Mouse (Mus musculus) v-Abl transformed pro-B cells (cell line): ENCODE data around the gene Fanci.

Source experiments
- in situ Hi-C, 2 experiments: fragments of 400-800 bp; cut with MboI; formaldehyde crosslinking; loops; one replicate each; pipeline ENCODE4 v1.15.1; 2025; ENCODE audit not compliant: unreplicated experiment in 2 of 2

The Fanci gene

GRCm38 (mm10) chr7:79486528-79486927 lies 94.8 kb downstream of the Fanci start:
- in situ Hi-C loops = loop anchor here in 1 of 2 experiments (10.0 kb wide), 1 partner anchor 242 kb away; no protein-coding TSS in a partner anchor

GRCm38 (mm10) chr7:79493915-79494314 lies 102.2 kb downstream of the Fanci start:
- in situ Hi-C loops = loop anchor here (5.0 to 10.0 kb wide), 3 partner anchors 98 to 233 kb away; no protein-coding TSS in a partner anchor

GRCm38 (mm10) chr7:79495988-79496815 lies 104.5 kb downstream of the Fanci start:
- in situ Hi-C loops = loop anchor here in 1 of 2 experiments (5.0 to 10.0 kb wide), 2 partner anchors 96 to 229 kb away; no protein-coding TSS in a partner anchor

GRCm38 (mm10) chr7:79496816-79497328 lies 105.1 kb downstream of the Fanci start:
- in situ Hi-C loops = loop anchor here in 1 of 2 experiments (5.0 to 10.0 kb wide), 2 partner anchors 95 to 228 kb away; no protein-coding TSS in a partner anchor

GRCm38 (mm10) chr7:79497701-79498115 lies 106.0 kb downstream of the Fanci start:
- in situ Hi-C loops = loop anchor here in 1 of 2 experiments (5.0 to 10.0 kb wide), 2 partner anchors 95 to 227 kb away; no protein-coding TSS in a partner anchor

- in situ Hi-C loops = loop anchor here in 1 of 2 experiments (5.0 to 10.0 kb wide), 2 partner anchors 94 to 226 kb away; no protein-coding TSS in a partner anchor
Measured at GRCm38 (mm10) chr7:79498356-79498755, 106.6 kb downstream of the Fanci start.

- in situ Hi-C loops = loop anchor here in 1 of 2 experiments (5.0 to 10.0 kb wide), 2 partner anchors 93 to 226 kb away; no protein-coding TSS in a partner anchor
Measured at GRCm38 (mm10) chr7:79498965-79499595, 107.4 kb downstream of the Fanci start.
